Mouse (Mus musculus) liver, embryonic 14.5 days (tissue): ENCODE results near the gene Gm45062.

ENCODE experiments used
- CTCF ChIP-seq: IDR thresholded peaks from 2 replicates; pipeline ENCODE4 v1.5.1; 2016; ENCODE audit warnings: antibody characterized with exemption, low read depth, control low read depth
- EP300 ChIP-seq: IDR thresholded peaks from 2 replicates; pipeline ENCODE4 v1.6.1; 2016; ENCODE audit warnings: antibody characterized with exemption, low read depth

DNA sequence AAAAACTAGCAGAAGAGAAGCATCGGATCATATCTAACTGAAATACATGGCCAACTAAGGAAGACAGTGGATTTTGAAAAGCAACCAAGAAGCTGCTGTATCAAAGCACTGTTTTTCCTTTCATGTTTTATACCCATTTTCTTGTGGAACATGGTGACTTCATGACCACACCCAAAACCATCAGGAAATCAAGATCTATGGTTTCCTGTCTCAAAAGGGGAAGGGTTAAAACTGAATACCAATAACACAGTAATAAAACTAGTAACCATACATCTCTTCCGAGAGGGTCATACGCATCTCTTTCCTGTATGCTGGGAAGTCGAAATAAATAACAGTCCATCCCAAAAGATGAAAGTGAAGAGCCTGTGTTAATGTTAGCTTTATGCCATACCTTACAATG, 373.5 kb downstream of the Gm45062 start:
- no peak for TF ChIP-seq CTCF
- no peak for TF ChIP-seq EP300
